Mouse (Mus musculus) heart, embryonic 16.5 days (tissue): ENCODE data around the gene Dbndd2. TPM values are rescaled to one million over a fixed set of nuclear protein-coding genes. Genes with fewer than 3 reads are reported as not detected.

Experiments used
- ATAC-seq: fragments of 200-750 bp; cut with Nextera tagmentation; replicated peaks from 2 replicates; pipeline ENCODE4 v1.8.0; 2017; ENCODE audit warnings: moderate number of reproducible peaks; ENCODE audit not compliant: insufficient read depth, low FRiP score; ENCODE audit errors: extremely low read depth
- H3K27ac ChIP-seq: fragments of 300-500 bp; sonication (generic); 2 replicates; pipeline ENCODE4 v1.5.1; 2014; ENCODE audit warnings: mild to moderate bottlenecking, low read length, control low read depth, moderate library complexity
- H3K27me3 ChIP-seq: fragments of 300-500 bp; sonication (generic); 2 replicates; pipeline ENCODE4 v1.6.1; 2014; ENCODE audit warnings: low read length, mixed read lengths; ENCODE audit not compliant: control insufficient read depth, insufficient read depth
- H3K36me3 ChIP-seq: fragments of 300-500 bp; sonication (generic); 2 replicates; pipeline ENCODE4 v1.6.1; 2014; ENCODE audit not compliant: control insufficient read depth, insufficient read depth
- H3K4me1 ChIP-seq: fragments of 300-500 bp; sonication (generic); 2 replicates; pipeline ENCODE4 v1.6.1; 2014; ENCODE audit warnings: low read length, mixed read lengths; ENCODE audit not compliant: control insufficient read depth, insufficient read depth
- H3K4me2 ChIP-seq: fragments of 300-500 bp; sonication (generic); 2 replicates; pipeline ENCODE4 v1.6.1; 2014; ENCODE audit warnings: low read depth, mild to moderate bottlenecking, control low read depth, low read length
- H3K4me3 ChIP-seq: fragments of 300-500 bp; sonication (generic); 2 replicates; pipeline ENCODE4 v1.5.1; 2014; ENCODE audit warnings: mild to moderate bottlenecking, control low read depth, low read length
- H3K9ac ChIP-seq: fragments of 300-500 bp; sonication (generic); 2 replicates; pipeline ENCODE4 v1.6.1; 2014; ENCODE audit warnings: low read length, control low read depth
- H3K9me3 ChIP-seq: fragments of 300-500 bp; sonication (generic); replicated peaks from 2 replicates; pipeline ENCODE4 v1.6.1; 2016; ENCODE audit warnings: low read length; ENCODE audit not compliant: control insufficient read depth
- WGBS: fragments of 180-500 bp; shearing (Covaris S2); extraction: QIAGEN DNeasy Blood & Tissue Kit; methylation state at CpG from one replicate; pipeline ENCODE4 v1.1.7; 2014; 5-methylcytosine and 5-hydroxymethylcytosine counted together
- polyA plus RNA-seq: library from polyadenylated mRNA; unstranded; fragments of >200 nt; fragmentation: Nextera tagmentation; extraction: Ambion mirVana; gene quantifications from 2 replicates; pipeline ENCODE4 v1.2.1, GENCODE M21; 2015

Gene Dbndd2
- polyA plus RNA-seq, 1 experiment from 2014 or later = 10.6 TPM

GRCm38 (mm10) chr2:164505619-164506347, 19.9 kb downstream of the Dbndd2 start:
- no peak for ATAC-seq
- 96% methylated on average over 4 of the region's 4 CpGs for WGBS
- Histone ChIP-seq H3K4me1 (peaks cover 6% of the 10 kb centered on the region; the same call in 1 of the 2 replicates), H3K27ac (no peak overlapping the region), H3K4me2 (no peak overlapping the region), H3K36me3 (peaks cover 46% of the 10 kb centered on the region), H3K27me3 (no peaks in the 10 kb centered on the region), H3K9me3 (peaks cover 11% of the 10 kb centered on the region), H3K4me3 (no peak overlapping the region), H3K9ac (no peak overlapping the region)

- Histone ChIP-seq H3K27me3 (no peaks in the 10 kb centered on the region), H3K4me1 (peaks cover 8% of the 10 kb centered on the region; the same call in 1 of the 2 replicates), H3K36me3 (peaks cover 29% of the 10 kb centered on the region), H3K9me3 (peaks cover 11% of the 10 kb centered on the region), H3K4me3 (no peak overlapping the region), H3K9ac (no peak overlapping the region), H3K27ac (no peak overlapping the region), H3K4me2 (no peak overlapping the region)
- no peak for ATAC-seq
- 82% methylated on average over 19 of the region's 19 CpGs for WGBS
Measured at GRCm38 (mm10) chr2:164507811-164508210, 21.9 kb downstream of the Dbndd2 start.

- no peak overlapping the region for H3K9ac ChIP-seq
- H3K27me3 ChIP-seq = no peaks in the 10 kb centered on the region
- H3K4me3 ChIP-seq = no peak overlapping the region
- 0 out of 2 replicates have a peak, but pooled peaks cover 5% of the 10 kb centered on the region for H3K36me3 ChIP-seq
- H3K4me1 ChIP-seq = peaks cover 8% of the 10 kb centered on the region; the same call in 1 of the 2 replicates
- no peak overlapping the region; the same call in 1 of the 2 replicates for H3K27ac ChIP-seq
- WGBS = 28% methylated on average over 4 of the region's 5 CpGs
- no peaks in the 10 kb centered on the region for H3K9me3 ChIP-seq
- ATAC-seq = no peak
- no peak overlapping the region for H3K4me2 ChIP-seq
Measured at GRCm38 (mm10) chr2:164510621-164511190, 24.8 kb downstream of the Dbndd2 start.

GRCm38 (mm10) chr2:164512121-164512909, 26.4 kb downstream of the Dbndd2 start:
- no peak; the same call in 1 of the 2 replicates for ATAC-seq
- Histone ChIP-seq H3K36me3 (no peaks in the 10 kb centered on the region), H3K9ac (no peak overlapping the region), H3K4me2 (no peak overlapping the region), H3K4me1 (peaks cover 8% of the 10 kb centered on the region; the same call in 1 of the 2 replicates), H3K27me3 (no peaks in the 10 kb centered on the region), H3K4me3 (no peak overlapping the region), H3K9me3 (peaks cover 3% of the 10 kb centered on the region), H3K27ac (peak overlapping the region; percentile 51)
- WGBS = 57% methylated on average over 10 of the region's 14 CpGs

- WGBS = 52% methylated on average over 8 of the region's 8 CpGs
- H3K27ac ChIP-seq = peak overlapping the region; percentile 46
- peak; percentile 54 for ATAC-seq
Measured at GRCm38 (mm10) chr2:164513389-164513788, 27.5 kb downstream of the Dbndd2 start.

GRCm38 (mm10) chr2:164514916-164515315, 29.0 kb downstream of the Dbndd2 start:
- Histone ChIP-seq H3K4me1 (peaks cover 8% of the 10 kb centered on the region; the same call in 1 of the 2 replicates), H3K27me3 (no peaks in the 10 kb centered on the region), H3K4me2 (no peak overlapping the region), H3K36me3 (no peaks in the 10 kb centered on the region), H3K4me3 (no peak overlapping the region), H3K9me3 (peaks cover 3% of the 10 kb centered on the region), H3K9ac (no peak overlapping the region), H3K27ac (no peak overlapping the region)
- WGBS = 79% methylated on average over 3 of the region's 3 CpGs
- ATAC-seq = no peak

More at GRCm38 (mm10) chr2:164513389-164513788, 27.5 kb downstream of the Dbndd2 start:
- H3K4me2 ChIP-seq = no peak overlapping the region
- H3K27me3 ChIP-seq = no peaks in the 10 kb centered on the region
- no peak overlapping the region for H3K4me3 ChIP-seq
- peaks cover 3% of the 10 kb centered on the region for H3K9me3 ChIP-seq
- H3K4me1 ChIP-seq = peaks cover 8% of the 10 kb centered on the region; the same call in 1 of the 2 replicates
- H3K9ac ChIP-seq = no peak overlapping the region
- H3K36me3 ChIP-seq = no peaks in the 10 kb centered on the region

GRCm38 (mm10) chr2:164515897-164516296, 30.0 kb downstream of the Dbndd2 start:
- WGBS = 63% methylated on average over 9 of the region's 9 CpGs
- Histone ChIP-seq H3K4me1 (peaks cover 2% of the 10 kb centered on the region; the same call in 1 of the 2 replicates), H3K27me3 (0 out of 2 replicates have a peak, but pooled peaks cover 2% of the 10 kb centered on the region), H3K4me3 (no peak overlapping the region), H3K36me3 (no peaks in the 10 kb centered on the region), H3K27ac (no peak overlapping the region), H3K4me2 (no peak overlapping the region), H3K9ac (no peak overlapping the region), H3K9me3 (peaks cover 3% of the 10 kb centered on the region)
- ATAC-seq = no peak

- no peak overlapping the region for H3K4me2 ChIP-seq
- H3K4me3 ChIP-seq = no peak overlapping the region
- no peak overlapping the region for H3K27ac ChIP-seq
- no peak for ATAC-seq
- no peaks in the 10 kb centered on the region for H3K36me3 ChIP-seq
- 0 out of 2 replicates have a peak, but pooled peaks cover 2% of the 10 kb centered on the region for H3K27me3 ChIP-seq
- WGBS = 80% methylated on average over 11 of the region's 11 CpGs
- peaks cover 3% of the 10 kb centered on the region for H3K9me3 ChIP-seq
- H3K9ac ChIP-seq = no peak overlapping the region
- no peaks in the 10 kb centered on the region; the same call in 1 of the 2 replicates for H3K4me1 ChIP-seq
Measured at GRCm38 (mm10) chr2:164516592-164516991, 30.7 kb downstream of the Dbndd2 start.
